Mouse (Mus musculus) bone marrow, adult 2 months (tissue): ENCODE measurements around the gene Olfr628.

ENCODE experiments used
- CTCF ChIP-seq: fragments of 200-500 bp; IDR thresholded peaks from 2 replicates; pipeline ENCODE4 v1.5.1; 2011; ENCODE audit warnings: low read length, control low read depth; ENCODE audit not compliant: control insufficient read depth, insufficient read depth
- POLR2A ChIP-seq: fragments of 200-500 bp; IDR thresholded peaks from 2 replicates; pipeline ENCODE4 v1.6.1; 2011; ENCODE audit warnings: low read depth, mild to moderate bottlenecking, control low read depth, low read length, borderline replicate concordance; ENCODE audit not compliant: control insufficient read depth

DNA sequence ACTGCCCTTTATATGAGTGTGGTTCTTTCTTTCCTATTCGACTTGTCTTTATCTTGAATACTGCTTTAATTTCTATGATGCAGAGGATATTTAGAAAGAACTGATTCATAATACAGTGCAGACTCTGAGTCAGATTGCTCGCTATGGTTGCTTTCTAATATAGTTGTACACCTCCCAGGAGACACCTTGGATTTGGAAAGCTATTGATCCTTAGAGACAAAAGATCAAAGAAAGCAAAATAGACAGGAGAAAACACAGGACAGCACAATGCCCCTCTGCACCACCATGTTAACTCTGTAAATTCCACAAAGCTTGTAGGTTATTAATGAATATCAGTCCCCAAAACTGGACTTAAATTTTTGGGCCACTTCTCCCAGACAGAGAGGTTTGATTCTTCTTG is 14.7 kb downstream of the Olfr628 start, which contains the start of gene Olfr629:
- TF ChIP-seq CTCF (no peak), POLR2A (no peak)
